Mouse (Mus musculus): ENCODE data around the gene Cers6.

DNA sequence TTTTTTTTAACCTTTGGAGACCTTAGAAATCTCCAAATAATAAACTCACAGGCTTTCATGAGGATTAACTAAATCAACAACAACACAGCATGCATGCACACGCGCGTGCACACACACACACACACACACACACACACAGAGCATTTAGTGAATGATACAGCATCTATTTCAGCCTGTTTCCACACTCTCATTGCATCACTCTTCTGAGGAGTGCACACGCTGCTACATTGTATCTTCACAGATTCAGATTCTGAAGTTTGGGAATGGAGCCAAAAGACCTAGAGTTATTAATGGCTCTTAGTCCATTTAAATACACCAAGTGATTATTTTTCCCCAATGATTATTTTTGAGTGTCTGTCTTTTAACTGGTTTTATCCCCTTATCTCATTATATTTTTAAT is 75.5 kb downstream of the Cers6 start:
- no peak for TF ChIP-seq CTCF (IDR thresholded peaks at IDR 0.05; ENCODE audit: low read depth)
- no peak for TF ChIP-seq EP300 (IDR thresholded peaks at IDR 0.05; ENCODE audit: low read depth)
